Mouse (Mus musculus) lung, adult 2 months (tissue): ENCODE results near the gene Aox2.

Experiments
- CTCF ChIP-seq: fragments of 200-500 bp; IDR thresholded peaks from 2 replicates; pipeline ENCODE4 v1.5.1; 2011; ENCODE audit warnings: mild to moderate bottlenecking, low read length, control low read depth; ENCODE audit not compliant: insufficient read depth
- POLR2A ChIP-seq: fragments of 200-500 bp; IDR thresholded peaks from 2 replicates; pipeline ENCODE4 v1.6.1; 2011; ENCODE audit warnings: low read depth, mild to moderate bottlenecking, control low read depth, low read length, borderline replicate concordance; ENCODE audit errors: extremely low read depth

DNA sequence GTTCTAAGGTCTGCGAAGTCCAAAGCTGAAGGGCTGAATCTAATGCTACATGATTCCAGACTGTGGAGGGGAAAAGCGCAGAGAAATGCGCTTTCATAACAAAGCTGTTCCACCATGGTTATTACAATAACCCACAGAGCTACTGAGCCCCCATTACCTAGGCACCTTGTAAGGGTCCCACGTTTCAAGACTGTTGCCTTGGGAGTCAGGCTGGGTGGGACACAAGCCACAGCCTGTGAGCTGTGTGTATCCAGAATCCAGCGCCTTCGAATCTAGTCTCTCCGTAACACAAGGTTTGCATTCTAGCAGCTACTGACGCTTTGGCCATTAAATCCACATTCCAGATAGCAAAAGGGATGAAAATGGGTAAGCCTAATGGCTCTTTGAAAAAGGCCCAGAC, 35.0 kb downstream of the Aox2 start:
- no peak for TF ChIP-seq POLR2A
- no peak for TF ChIP-seq CTCF
